Mouse (Mus musculus): ENCODE measurements around the gene Gm6096.

DNA sequence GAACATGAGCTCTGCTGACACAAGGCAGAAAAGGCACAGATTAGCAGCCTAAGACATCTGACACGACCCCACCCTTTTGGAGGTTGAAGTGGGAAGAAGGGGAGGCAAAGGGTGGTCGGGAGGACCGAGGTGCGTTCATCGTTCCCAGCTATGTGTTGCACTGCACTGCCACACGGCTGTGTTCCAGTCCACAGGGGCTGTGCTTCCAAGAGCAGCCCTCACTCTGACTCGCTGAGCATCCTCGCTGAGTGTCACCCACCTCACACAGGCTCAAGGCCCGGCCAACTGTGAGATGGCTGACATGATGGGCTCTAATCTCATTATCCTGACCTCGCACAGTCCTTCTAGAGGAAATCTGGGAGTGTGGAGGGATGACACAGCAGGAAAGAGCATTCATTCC lies 34.4 kb upstream of the Gm6096 start:
- TF ChIP-seq USF1 (IDR thresholded peaks at IDR 0.05; ENCODE audit: low read depth) (no peak), E2F4 (IDR thresholded peaks at IDR 0.05; ENCODE audit: insufficient read depth) (no peak), TCF12 (IDR thresholded peaks at IDR 0.05; ENCODE audit: insufficient read depth, poor library complexity, severe bottlenecking) (no peak), POLR2A (IDR thresholded peaks at IDR 0.05; ENCODE audit: insufficient read length, low read depth) (no peak), POLR2AphosphoS2 (IDR thresholded peaks at IDR 0.05; ENCODE audit: insufficient read length, low read depth) (peak; percentile 52), TCF3 (IDR thresholded peaks at IDR 0.05; ENCODE audit: insufficient read length, low read depth) (no peak), MYOG (IDR thresholded peaks at IDR 0.05; ENCODE audit: control insufficient read depth in 1 of 3, insufficient read depth in 1 of 3, insufficient read length in 2 of 3, low read depth in 2 of 3) (no peak), MAX (IDR thresholded peaks at IDR 0.05; ENCODE audit: low read depth) (no peak)
